Mouse (Mus musculus) heart, adult 2 months (tissue): ENCODE measurements around the gene Ltbp4.

Experiments
- CTCF ChIP-seq: fragments of 200-600 bp; IDR thresholded peaks from 2 replicates; pipeline ENCODE4 v1.8.1; 2022; ENCODE audit warnings: antibody characterized with exemption, mild to moderate bottlenecking, moderate library complexity
- EP300 ChIP-seq: fragments of 200-500 bp; IDR thresholded peaks from 2 replicates; pipeline ENCODE4 v1.6.1; 2011; ENCODE audit warnings: low read depth, low read length, control low read depth; ENCODE audit not compliant: insufficient read depth
- POLR2A ChIP-seq: fragments of 200-500 bp; IDR thresholded peaks from 2 replicates; pipeline ENCODE4 v1.6.1; 2011; ENCODE audit warnings: mild to moderate bottlenecking, low read depth, low read length, control low read depth; ENCODE audit not compliant: insufficient read depth

DNA sequence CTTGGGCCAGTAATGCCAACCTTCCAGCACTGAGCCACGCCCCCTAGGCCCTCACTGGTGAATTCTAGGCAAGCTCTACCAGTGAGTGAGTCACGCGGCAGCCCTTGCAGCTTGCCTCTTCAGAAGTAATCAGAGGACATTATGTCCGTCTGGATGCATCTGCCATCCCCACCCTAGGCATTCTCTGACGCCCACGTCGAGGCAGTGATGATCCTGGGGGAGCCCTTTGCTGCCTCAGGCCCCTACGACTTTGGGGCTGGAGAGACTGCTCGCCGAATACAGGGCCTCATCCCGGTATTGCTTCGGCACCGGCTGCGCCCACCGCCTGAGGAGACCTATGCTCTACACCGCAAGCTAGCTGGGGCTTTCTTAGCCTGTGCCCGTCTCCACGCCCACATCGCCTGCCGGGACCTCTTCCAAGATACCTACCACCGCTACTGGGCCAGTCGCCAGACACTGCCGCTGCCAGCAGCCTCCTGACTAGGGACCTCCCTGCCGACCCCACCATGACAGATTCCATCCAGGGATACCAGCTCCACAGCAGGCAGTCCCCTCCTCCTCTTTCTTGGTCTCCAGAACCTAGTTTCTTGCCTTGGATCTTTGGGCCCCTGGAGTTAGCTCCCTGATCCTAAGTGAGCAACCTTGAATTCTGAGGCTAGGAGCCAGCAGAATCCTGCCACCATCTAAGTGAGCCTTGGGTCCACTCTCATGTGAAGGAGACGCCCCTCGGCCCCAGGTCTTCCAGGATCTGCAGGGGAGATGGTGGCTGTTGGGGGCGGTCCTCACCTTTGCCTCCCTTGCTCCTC is 80.2 kb downstream of the Ltbp4 start:
- no peak for TF ChIP-seq CTCF
- no peak for TF ChIP-seq POLR2A
- no peak for TF ChIP-seq EP300
